Comparison of ENCODE assay signal across 8 mouse cellular contexts in the genomic region with DNA sequence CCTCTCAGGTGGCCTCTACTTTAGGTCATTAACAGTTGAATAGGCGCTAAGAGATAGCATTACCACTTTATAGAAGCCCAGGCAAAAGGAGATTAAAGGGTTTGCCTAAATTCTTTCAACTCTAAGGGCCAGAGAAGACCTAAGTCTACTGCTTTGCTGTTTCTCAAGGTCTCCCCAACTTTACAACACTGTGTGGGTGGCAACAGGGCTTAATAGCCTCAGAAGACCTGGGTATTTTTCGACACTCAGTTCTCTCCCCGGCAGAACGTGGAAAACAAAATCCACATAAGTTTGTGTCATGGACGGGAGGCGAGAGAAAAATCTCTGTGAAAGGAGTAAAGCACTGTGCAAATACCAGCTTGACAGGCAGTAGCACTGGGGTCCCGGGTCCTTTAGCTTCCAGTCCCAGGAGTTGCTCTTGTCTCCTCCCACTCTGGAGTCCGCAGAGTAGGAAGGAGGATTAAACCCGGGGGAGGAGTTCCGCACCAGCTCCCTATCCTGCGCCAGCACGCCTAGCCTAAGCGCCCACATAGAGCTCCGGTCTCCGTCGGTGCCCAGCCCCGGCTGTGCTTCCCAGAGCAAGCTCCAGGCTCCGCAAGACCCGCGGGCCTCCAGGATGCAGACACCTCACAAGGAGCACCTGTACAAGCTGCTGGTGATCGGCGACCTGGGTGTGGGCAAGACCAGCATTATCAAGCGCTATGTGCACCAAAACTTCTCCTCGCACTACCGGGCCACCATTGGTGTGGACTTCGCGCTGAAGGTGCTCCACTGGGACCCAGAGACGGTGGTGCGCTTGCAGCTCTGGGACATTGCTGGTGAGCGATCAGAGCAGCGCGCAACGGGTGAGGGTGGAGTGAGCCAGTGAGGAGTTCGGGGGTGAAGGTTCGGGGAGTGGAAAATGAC. TPM values are rescaled to one million over a fixed set of nuclear protein-coding genes. Genes with fewer than 3 reads are reported as not detected.
DNase-seq lines count a peak whose midpoint lies in the region; ATAC-seq and TF ChIP-seq lines count a peak whose summit lies in the region.

Gene Rab38, plus strand, starts transcription at position 488 of the 906 bp plus-strand sequence.

- H3K27ac ChIP-seq in embryonic facial prominence, embryonic 10.5 days (replicated peaks) = 0 out of 2 replicates have a peak within 1 kb of the TSS, but pooled peaks have one; percentile 37
- H3K27ac ChIP-seq in limb, embryonic 12.5 days = no peak within 1 kb of the TSS
- H3K27ac ChIP-seq in midbrain, embryonic 11.5 days (ENCODE audit: low read depth, low read length) = no peak within 1 kb of the TSS
- H3K27ac ChIP-seq in small intestine, adult 2 months (ENCODE audit: insufficient read depth, low read depth, low read length) = no peak within 1 kb of the TSS

- peak within 1 kb of the TSS; percentile 69 for H3K4me3 ChIP-seq in embryonic facial prominence, embryonic 10.5 days
- peak within 1 kb of the TSS; percentile 54 for H3K4me3 ChIP-seq in limb, embryonic 12.5 days (replicated peaks)
- H3K4me3 ChIP-seq in midbrain, embryonic 11.5 days (ENCODE audit: low read depth, low read length) = peak within 1 kb of the TSS; percentile 48
- H3K4me3 ChIP-seq in small intestine, adult 2 months (ENCODE audit: low read depth, low read length) = peak within 1 kb of the TSS; percentile 50

- peaks cover 23% of the 10 kb centered on the region for H3K27me3 ChIP-seq in embryonic facial prominence, embryonic 10.5 days (replicated peaks; ENCODE audit: low read depth, poor library complexity, severe bottlenecking)
- H3K27me3 ChIP-seq in limb, embryonic 12.5 days = peaks cover 11% of the 10 kb centered on the region
- H3K27me3 ChIP-seq in midbrain, embryonic 11.5 days (ENCODE audit: control insufficient read depth, insufficient read depth, low read length) = 0 out of 2 replicates have a peak, but pooled peaks cover 2% of the 10 kb centered on the region
- no peaks in the 10 kb centered on the region for H3K27me3 ChIP-seq in small intestine, adult 2 months (ENCODE audit: control insufficient read depth, insufficient read depth, low read length)

- TF ChIP-seq CTCF in small intestine, adult 2 months (IDR thresholded peaks at IDR 0.05; ENCODE audit: extremely low read depth, insufficient read length, insufficient replicate concordance, low read depth, low read length) = no peak

- H3K36me3 ChIP-seq in embryonic facial prominence, embryonic 10.5 days (replicated peaks) = no peaks in the 10 kb centered on the region
- no peaks in the 10 kb centered on the region for H3K36me3 ChIP-seq in limb, embryonic 12.5 days
- H3K36me3 ChIP-seq in midbrain, embryonic 11.5 days (ENCODE audit: control insufficient read depth, insufficient read depth, low read length) = no peaks in the 10 kb centered on the region
- no peaks in the 10 kb centered on the region for H3K36me3 ChIP-seq in small intestine, adult 2 months (ENCODE audit: control insufficient read depth, insufficient read depth, low read length)

- peak within 1 kb of the TSS; percentile 53 for H3K9ac ChIP-seq in limb, embryonic 12.5 days (replicated peaks)
- H3K9ac ChIP-seq in midbrain, embryonic 11.5 days (ENCODE audit: low read length) = peak within 1 kb of the TSS; percentile 54

- ATAC-seq in limb, embryonic 12.5 days (ENCODE audit: insufficient number of reproducible peaks, insufficient read depth, low FRiP score, low TSS enrichment, low read depth) = peak; percentile 94
- peak; percentile 97 for ATAC-seq in midbrain, embryonic 11.5 days (ENCODE audit: low FRiP score)
- ATAC-seq in inflammation-experienced regulatory T-cells, adult 6 months = no peak

- DNase-seq in adrenal gland, postnatal 10 days = peak; percentile 54
- peak; percentile 79 for DNase-seq in embryonic facial prominence, embryonic 10.5 days (ENCODE audit: low spot score)
- DNase-seq in heart, adult 18-20 months = peak; percentile 9 to 10
- peak; percentile 62 for DNase-seq in kidney, adult 18-20 months
- peak; percentile 94 for DNase-seq in midbrain, embryonic 11.5 days (ENCODE audit: low spot score, missing footprints)

- no peaks in the 10 kb centered on the region for H3K9me3 ChIP-seq in embryonic facial prominence, embryonic 10.5 days
- no peaks in the 10 kb centered on the region for H3K9me3 ChIP-seq in limb, embryonic 12.5 days
- no peaks in the 10 kb centered on the region for H3K9me3 ChIP-seq in midbrain, embryonic 11.5 days (ENCODE audit: control insufficient read depth, low read length)

- under 1% methylated on average over 35 of the region's 35 CpGs for WGBS in embryonic facial prominence, embryonic 10.5 days
- WGBS in limb, embryonic 12.5 days = 1% methylated on average over 35 of the region's 35 CpGs
- 1% methylated on average over 35 of the region's 35 CpGs for WGBS in midbrain, embryonic 11.5 days
- 3% methylated on average over 35 of the region's 35 CpGs for WGBS in small intestine, adult 2 months

- H3K4me2 ChIP-seq in limb, embryonic 12.5 days = peak within 1 kb of the TSS; percentile 89
- H3K4me2 ChIP-seq in midbrain, embryonic 11.5 days = peak within 1 kb of the TSS; percentile 92

- H3K4me1 ChIP-seq in embryonic facial prominence, embryonic 10.5 days = no peaks in the 10 kb centered on the region; the same call in 1 of the 2 replicates
- H3K4me1 ChIP-seq in limb, embryonic 12.5 days (replicated peaks) = no peaks in the 10 kb centered on the region
- no peaks in the 10 kb centered on the region for H3K4me1 ChIP-seq in midbrain, embryonic 11.5 days (ENCODE audit: control insufficient read depth, insufficient read depth, low read length)
- H3K4me1 ChIP-seq in small intestine, adult 2 months (ENCODE audit: control insufficient read depth, insufficient read depth, insufficient read length, low read length) = no peaks in the 10 kb centered on the region

- no peak for TF ChIP-seq POLR2A in small intestine, adult 2 months (IDR thresholded peaks at IDR 0.05; ENCODE audit: low read depth, low read length)

RNA-seq across cellular contexts. Expression of gene Rab38, which starts in this region (rescaled TPM):
- 1 to 10 TPM; 1.3 TPM for total RNA-seq in adrenal gland, postnatal 10 days (2021)
- polyA plus RNA-seq in embryonic facial prominence, embryonic 10.5 days (2016; fragmentation: Nextera tagmentation; extraction: Ambion mirVana) = 9.3 and 10.0 TPM in 2 replicates
- under 1 TPM in 1 of 2 experiments, not detected in 1; 0.41 TPM for total RNA-seq in heart, adult 18-20 months (2021)
- polyA plus RNA-seq in limb, embryonic 12.5 days (2016; fragmentation: Nextera tagmentation; extraction: Ambion mirVana) = 7.7 and 9.5 TPM in 2 replicates
- 1.9 and 2.3 TPM in 2 replicates for polyA plus RNA-seq in midbrain, embryonic 11.5 days (2014; fragmentation: Nextera tagmentation; extraction: Ambion mirVana)
- polyA plus RNA-seq in small intestine, adult 2 months (2012; rRNA removed) = 0.41 and 0.46 TPM in 2 replicates
- polyA plus RNA-seq in inflammation-experienced regulatory T-cells, adult 6 months (2017; shearing (Covaris generic)) = not detected

Comparison
In these comparisons a context has a peak if more than half of its experiments do, and no peak if none do; other contexts are left out.
1. Peak in DNase-seq in heart, adult 18-20 months; RNA of the gene not detected or under 1 TPM.
2. DNase-seq: peak in every context shown above with its lines; median percentile 94 in midbrain, embryonic 11.5 days; 79 in embryonic facial prominence, embryonic 10.5 days; 62 in kidney, adult 18-20 months; 54 in adrenal gland, postnatal 10 days; 10 in heart, adult 18-20 months.